Comparison of ENCODE assay signal across 9 mouse cellular contexts in genomic region chr7:132731558-132731957, GRCm38 (mm10).
DNase-seq lines count a peak whose midpoint lies in the region; ATAC-seq and TF ChIP-seq lines count a peak whose summit lies in the region.
"Had no signal": no experiment of that assay in that cellular context is flagged by ENCODE, and none has a peak within 500 bp of the region (broad histone marks: within the 10 kb centered on the region; RNA-seq: fewer than 3 reads in every experiment).

No protein-coding gene starts in this region.

- H3K27me3 ChIP-seq in liver, embryonic 13.5 days, result no peaks in the 10 kb centered on the region
- H3K27me3 ChIP-seq in liver, embryonic 11.5 days (replicated peaks; ENCODE audit: control insufficient read depth, insufficient read depth, low read length), result no peaks in the 10 kb centered on the region
- no peaks in the 10 kb centered on the region for H3K27me3 ChIP-seq in embryonic facial prominence, embryonic 10.5 days (replicated peaks; ENCODE audit: low read depth, poor library complexity, severe bottlenecking)
- H3K27me3 ChIP-seq in forebrain, postnatal 0 days (ENCODE audit: insufficient read depth, low read length), result no peaks in the 10 kb centered on the region
- H3K27me3 ChIP-seq in midbrain, embryonic 15.5 days (replicated peaks), result no peaks in the 10 kb centered on the region

- H3K27ac ChIP-seq in liver, embryonic 13.5 days, result 0 out of 2 replicates have a peak overlapping the region, but pooled peaks have one; percentile 0
- H3K27ac ChIP-seq in liver, embryonic 11.5 days (ENCODE audit: low read depth, low read length), result no peak overlapping the region
- 0 out of 2 replicates have a peak overlapping the region, but pooled peaks have one; percentile 71 for H3K27ac ChIP-seq in embryonic facial prominence, embryonic 10.5 days (replicated peaks)
- peak overlapping the region; percentile 50; the same call in 1 of the 2 replicates for H3K27ac ChIP-seq in forebrain, postnatal 0 days (ENCODE audit: low read depth, low read length)
- H3K27ac ChIP-seq in midbrain, embryonic 15.5 days, result peak overlapping the region; percentile 61

- H3K9ac ChIP-seq in liver, embryonic 13.5 days, result no peak overlapping the region
- H3K9ac ChIP-seq in liver, embryonic 11.5 days (ENCODE audit: low read depth, low read length), result no peak overlapping the region
- H3K9ac ChIP-seq in forebrain, postnatal 0 days, result no peak overlapping the region
- H3K9ac ChIP-seq in midbrain, embryonic 15.5 days, result no peak overlapping the region

- no peaks in the 10 kb centered on the region for H3K9me3 ChIP-seq in liver, embryonic 13.5 days (replicated peaks)
- H3K9me3 ChIP-seq in liver, embryonic 11.5 days (ENCODE audit: control insufficient read depth, low read length), result no peaks in the 10 kb centered on the region
- H3K9me3 ChIP-seq in embryonic facial prominence, embryonic 10.5 days, result no peaks in the 10 kb centered on the region
- no peaks in the 10 kb centered on the region for H3K9me3 ChIP-seq in forebrain, postnatal 0 days (ENCODE audit: low read length)
- H3K9me3 ChIP-seq in midbrain, embryonic 15.5 days, result no peaks in the 10 kb centered on the region

- no peak overlapping the region for H3K4me2 ChIP-seq in liver, embryonic 13.5 days
- no peak overlapping the region for H3K4me2 ChIP-seq in liver, embryonic 11.5 days
- H3K4me2 ChIP-seq in forebrain, postnatal 0 days (ENCODE audit: low read depth), result no peak overlapping the region
- H3K4me2 ChIP-seq in midbrain, embryonic 15.5 days, result no peak overlapping the region

- peaks cover 79% of the 10 kb centered on the region for H3K4me1 ChIP-seq in liver, embryonic 13.5 days (replicated peaks)
- H3K4me1 ChIP-seq in liver, embryonic 11.5 days (replicated peaks; ENCODE audit: control insufficient read depth, insufficient read depth, low read length), result peaks cover 31% of the 10 kb centered on the region
- peaks cover 75% of the 10 kb centered on the region for H3K4me1 ChIP-seq in embryonic facial prominence, embryonic 10.5 days
- H3K4me1 ChIP-seq in forebrain, postnatal 0 days (ENCODE audit: insufficient read depth), result peaks cover 22% of the 10 kb centered on the region; the same call in 1 of the 2 replicates
- peaks cover 39% of the 10 kb centered on the region for H3K4me1 ChIP-seq in midbrain, embryonic 15.5 days

- no peak for DNase-seq in liver, embryonic 13.5 days
- no peak for DNase-seq in liver, embryonic 11.5 days (ENCODE audit: low spot score)
- peak; percentile 51 for DNase-seq in embryonic facial prominence, embryonic 10.5 days (ENCODE audit: low spot score)
- DNase-seq in forebrain, postnatal 0 days, result no peak
- DNase-seq in adrenal gland, adult 18-20 months (ENCODE audit: low spot score in 2 of 2), result no peak
- DNase-seq in heart, adult 18-20 months, result no peak
- DNase-seq: adrenal gland, postnatal 36 days had no signal

- ATAC-seq in liver, embryonic 13.5 days (ENCODE audit: low read depth), result no peak
- ATAC-seq in liver, embryonic 11.5 days (replicated peaks; ENCODE audit: low FRiP score), result no peak
- ATAC-seq in forebrain, postnatal 0 days, result peak; percentile 50; the same call in 1 of the 2 replicates
- ATAC-seq in midbrain, embryonic 15.5 days (replicated peaks), result peak; percentile 46; the same call in 1 of the 2 replicates
- ATAC-seq: intestine, embryonic 16.5 days had no signal

- peaks cover 85% of the 10 kb centered on the region for H3K36me3 ChIP-seq in liver, embryonic 13.5 days
- H3K36me3 ChIP-seq in liver, embryonic 11.5 days (ENCODE audit: control insufficient read depth, insufficient read depth, low read length), result no peaks in the 10 kb centered on the region
- H3K36me3 ChIP-seq in embryonic facial prominence, embryonic 10.5 days (replicated peaks), result peaks cover 29% of the 10 kb centered on the region
- H3K36me3 ChIP-seq in forebrain, postnatal 0 days (ENCODE audit: insufficient read depth), result no peaks in the 10 kb centered on the region
- no peaks in the 10 kb centered on the region for H3K36me3 ChIP-seq in midbrain, embryonic 15.5 days (replicated peaks)

- 83% methylated on average over 6 of the region's 6 CpGs for WGBS in liver, embryonic 13.5 days (ENCODE audit: insufficient replicate concordance)
- 92% methylated on average over 6 of the region's 6 CpGs for WGBS in liver, embryonic 11.5 days
- 59% methylated on average over 6 of the region's 6 CpGs for WGBS in embryonic facial prominence, embryonic 10.5 days
- 18% methylated on average over 6 of the region's 6 CpGs for WGBS in forebrain, postnatal 0 days
- WGBS in midbrain, embryonic 15.5 days, result 37% methylated on average over 6 of the region's 6 CpGs

- no peak overlapping the region for H3K4me3 ChIP-seq in liver, embryonic 13.5 days (replicated peaks)
- H3K4me3 ChIP-seq in liver, embryonic 11.5 days (ENCODE audit: low read depth, low read length), result no peak overlapping the region
- H3K4me3 ChIP-seq in embryonic facial prominence, embryonic 10.5 days, result no peak overlapping the region
- H3K4me3 ChIP-seq in forebrain, postnatal 0 days (ENCODE audit: low read depth, low read length), result no peak overlapping the region
- no peak overlapping the region for H3K4me3 ChIP-seq in midbrain, embryonic 15.5 days

- no peak for TF ChIP-seq CTCF in forebrain, postnatal 0 days (IDR thresholded peaks at IDR 0.05; ENCODE audit: low read depth)

Comparison
In these comparisons a context has a peak if more than half of its experiments do, and no peak if none do; other contexts are left out.
1. ATAC-seq: peak in forebrain, postnatal 0 days (single experiment) and midbrain, embryonic 15.5 days (single experiment); none in liver, embryonic 13.5 days (single experiment) and liver, embryonic 11.5 days (single experiment).